Mouse (Mus musculus) cerebellum, adult 11-12 months (tissue): ENCODE results near the gene Exoc6.

ENCODE experiments used
- DNase-seq: peaks from one replicate; pipeline ENCODE4 v3.0.0; 2022

The Exoc6 gene

DNA sequence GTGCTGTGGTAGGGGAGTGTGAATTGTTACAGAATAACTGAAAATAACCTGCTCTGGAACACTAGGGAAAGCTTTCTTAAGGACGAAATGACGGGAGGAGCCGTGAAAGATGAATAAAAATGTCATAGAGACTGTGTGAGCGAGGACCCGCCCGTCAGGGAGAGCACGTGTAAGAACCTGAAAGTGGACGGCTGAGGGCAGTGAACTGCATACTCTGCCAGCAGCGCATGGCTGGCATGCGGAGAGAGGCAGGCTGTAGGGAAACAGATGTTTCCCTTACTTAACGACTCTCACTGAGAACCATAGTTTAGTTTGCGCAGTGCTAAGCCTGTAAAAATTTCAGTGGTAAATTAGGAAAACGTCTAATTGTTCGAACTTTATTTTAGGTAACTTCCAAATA lies 35.0 kb downstream of the Exoc6 start:
- DNase-seq: no peak

DNA sequence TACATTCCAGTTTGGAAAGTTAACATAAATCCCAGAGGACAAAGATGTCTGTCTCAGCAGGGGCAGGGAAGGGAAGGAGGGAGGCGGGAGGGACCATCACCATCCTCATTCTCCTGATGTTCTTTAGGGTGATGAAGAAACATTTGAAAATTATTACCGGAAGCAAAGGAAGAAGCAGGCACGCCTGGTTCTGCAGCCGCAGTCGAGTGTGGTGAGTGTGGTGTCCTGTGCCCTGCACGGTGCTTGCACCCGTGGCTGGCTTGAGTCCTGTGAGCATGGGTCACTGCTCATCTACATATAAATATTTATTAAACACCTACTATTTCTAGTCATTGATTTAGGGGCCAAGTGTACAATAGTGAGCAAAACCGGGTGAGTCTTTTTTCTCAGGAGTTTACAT lies 35.5 kb downstream of the Exoc6 start:
- DNase-seq: no peak

DNA sequence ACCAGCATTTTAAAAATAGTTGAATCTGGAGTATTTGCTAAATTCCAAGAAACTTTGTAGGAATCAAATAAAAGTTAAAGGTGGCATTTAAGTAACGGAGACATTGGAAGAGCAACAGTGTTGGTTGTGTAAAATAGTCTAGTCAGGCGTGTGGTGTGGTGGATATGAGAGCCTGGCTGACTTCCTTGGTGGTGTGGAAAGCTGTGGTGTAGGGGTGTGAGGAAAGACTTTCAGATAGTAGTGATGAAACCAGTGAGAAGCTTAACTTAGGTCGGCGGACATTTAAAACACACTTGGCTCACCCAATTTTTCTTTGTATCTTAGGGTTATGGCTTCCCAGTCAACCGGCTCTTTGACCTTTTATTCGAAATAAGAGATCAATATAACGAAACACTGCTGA lies 40.3 kb downstream of the Exoc6 start:
- no peak for DNase-seq

DNA sequence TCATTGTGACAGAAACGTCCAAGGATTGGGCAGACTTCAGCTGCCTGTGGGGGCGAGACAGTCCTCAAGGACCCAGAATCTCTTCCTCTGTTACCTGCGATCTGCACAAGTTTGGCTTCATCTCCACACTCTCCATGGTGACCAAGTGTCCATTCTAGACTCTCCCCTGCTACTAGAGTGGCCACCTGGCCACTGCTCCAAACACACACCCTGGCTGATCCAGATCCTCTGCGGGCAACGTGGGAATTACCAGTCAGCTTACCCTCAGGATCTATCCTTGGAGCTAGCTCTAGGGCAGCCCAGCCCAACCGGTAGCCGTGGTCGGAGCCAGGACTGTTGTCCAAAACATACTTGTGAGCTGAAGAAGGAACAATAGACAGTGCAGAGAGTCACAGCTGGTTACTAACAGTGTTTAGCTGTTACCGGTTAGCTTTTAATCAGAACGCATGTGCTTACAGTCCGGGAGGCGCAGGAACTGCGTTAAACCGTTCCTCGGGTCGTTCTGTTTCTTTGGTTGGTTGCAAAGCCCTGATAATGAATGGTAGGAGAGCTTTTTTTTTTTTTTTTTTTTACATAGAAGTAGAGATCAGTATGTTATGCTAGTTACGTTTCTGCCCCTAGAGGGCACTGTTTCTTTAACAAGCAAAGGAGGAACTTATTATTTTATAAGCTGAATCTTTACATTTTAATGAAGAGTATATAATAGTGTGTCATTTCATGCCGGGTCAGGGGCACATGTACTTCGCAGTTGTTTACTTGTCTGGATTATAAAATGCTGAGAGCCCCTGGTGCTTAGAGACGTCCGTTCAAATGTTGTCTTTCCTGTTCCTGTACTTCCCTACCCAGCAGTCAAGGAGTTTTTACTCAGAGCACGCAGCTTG lies 52.0 kb downstream of the Exoc6 start:
- no peak for DNase-seq

DNA sequence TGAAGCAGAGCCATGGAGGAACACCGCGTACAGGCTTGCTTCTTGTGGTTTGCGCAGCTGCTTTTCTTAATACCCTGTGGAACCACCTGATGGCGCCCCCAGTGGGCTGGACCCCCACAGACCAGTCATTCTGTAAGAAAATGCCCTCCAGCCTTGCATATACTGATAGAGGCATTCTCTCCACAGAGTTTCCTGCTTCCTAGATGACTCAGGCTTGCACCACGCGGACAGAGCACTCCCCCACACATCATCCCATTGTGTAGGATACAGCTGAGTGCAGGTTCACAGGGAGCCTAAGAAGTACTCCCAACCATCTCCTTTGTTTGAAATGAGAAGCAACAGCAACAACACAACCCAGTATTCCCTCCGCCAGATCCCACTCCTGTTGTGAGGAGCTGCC lies 59.8 kb downstream of the Exoc6 start:
- no peak for DNase-seq

DNA sequence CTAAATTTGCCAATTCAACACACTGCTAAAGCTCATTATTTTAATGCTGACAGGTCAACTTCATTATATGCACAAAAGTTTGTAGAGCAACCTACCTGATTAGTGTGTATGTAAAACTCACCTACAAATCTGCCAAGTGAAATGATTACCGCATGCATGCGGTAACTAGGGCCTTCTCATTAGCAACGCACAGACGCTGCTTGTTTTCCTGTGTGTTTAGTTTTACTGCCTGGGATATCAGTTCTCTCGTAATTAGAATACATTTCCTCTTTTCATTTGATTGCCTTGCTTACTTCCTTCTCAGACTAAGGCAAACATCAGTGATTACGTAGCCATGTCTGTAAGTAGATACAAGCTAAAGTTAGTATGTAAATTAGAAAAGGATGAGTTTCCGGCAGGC lies 62.7 kb downstream of the Exoc6 start:
- no peak for DNase-seq

DNA sequence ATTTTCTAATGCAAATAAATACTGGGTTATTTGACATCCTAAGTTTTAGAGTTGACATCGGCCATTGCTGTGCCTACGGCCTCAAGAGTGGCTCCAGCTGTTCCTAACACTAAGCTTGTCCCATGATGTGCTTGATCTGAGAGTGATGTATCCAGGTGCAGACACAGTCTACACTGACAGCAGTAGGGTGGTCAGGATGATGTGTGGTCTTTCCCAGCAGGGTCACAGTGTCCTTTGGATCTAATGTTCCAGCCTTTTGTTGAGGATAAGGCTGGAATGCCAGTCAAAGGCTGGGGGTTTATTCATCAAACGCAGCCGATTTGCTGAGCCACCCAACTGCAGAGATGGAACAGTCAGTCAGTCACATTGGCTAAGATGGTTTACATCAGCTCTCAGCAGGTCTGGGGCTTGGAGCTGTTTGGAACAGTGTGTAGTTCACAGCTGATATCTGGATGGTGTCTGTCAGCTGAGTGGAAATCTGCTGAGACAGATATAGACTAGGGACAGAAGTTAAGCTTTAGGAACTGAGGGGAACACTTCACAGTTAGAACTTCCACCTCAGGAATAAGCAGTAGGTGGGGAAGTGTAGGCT lies 64.9 kb downstream of the Exoc6 start:
- DNase-seq: no peak

DNA sequence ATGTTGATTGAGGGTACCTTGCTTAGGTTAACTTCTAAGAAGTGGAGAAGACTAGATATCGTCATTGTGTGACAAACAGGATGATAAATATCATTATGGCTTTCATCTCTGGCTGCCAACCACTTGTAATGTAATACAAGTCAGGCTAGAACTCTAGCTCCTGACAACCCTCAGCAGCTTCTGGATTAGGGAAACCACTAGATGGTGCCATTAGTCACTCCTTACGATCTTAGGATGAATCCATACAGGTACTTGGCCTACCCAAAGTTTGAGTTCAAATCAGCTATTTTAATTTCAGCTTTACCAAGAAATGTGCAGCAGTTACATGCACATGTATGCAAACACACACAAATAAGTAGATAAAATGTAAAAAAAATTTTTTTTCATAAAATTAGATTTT lies 97.8 kb downstream of the Exoc6 start:
- DNase-seq: no peak

DNA sequence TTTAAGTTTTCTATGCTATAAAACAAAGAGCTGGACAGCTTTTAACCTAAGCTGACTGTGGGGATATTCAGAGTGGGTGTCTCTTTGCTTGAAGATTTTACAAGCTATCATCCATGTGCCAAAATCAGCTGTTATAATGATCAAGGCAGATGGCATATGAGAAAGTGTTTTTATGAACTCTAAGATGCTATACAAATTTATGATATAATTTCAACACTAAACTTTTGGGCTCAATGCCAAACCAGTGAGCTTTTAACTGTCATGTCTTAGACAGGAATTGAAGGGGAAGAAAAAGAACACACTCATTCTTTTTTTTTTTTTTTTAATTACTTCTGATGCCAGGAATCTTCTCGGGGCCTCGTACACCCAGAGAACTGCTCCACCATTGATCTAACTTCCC lies 100.3 kb downstream of the Exoc6 start:
- DNase-seq: no peak

DNA sequence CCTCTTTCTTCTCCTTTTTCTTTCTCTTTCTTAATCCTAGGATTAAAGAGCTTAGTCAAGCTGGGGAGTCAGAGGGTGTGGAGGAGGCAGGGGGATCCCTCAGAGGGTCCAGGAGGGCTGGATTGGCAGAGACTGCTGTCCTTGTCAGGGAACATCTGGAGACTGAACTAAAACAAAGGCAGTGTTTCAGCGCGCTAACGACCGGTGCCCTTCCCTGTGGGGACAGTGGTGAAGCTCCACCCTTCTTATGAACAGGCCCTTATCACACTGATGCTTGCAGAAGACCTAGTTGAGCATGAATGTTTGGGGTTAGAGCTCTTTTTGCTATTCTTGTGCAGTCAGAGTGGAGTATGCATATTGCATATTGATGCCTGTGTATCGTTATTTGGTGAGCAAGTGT lies 103.8 kb downstream of the Exoc6 start:
- DNase-seq: no peak

DNA sequence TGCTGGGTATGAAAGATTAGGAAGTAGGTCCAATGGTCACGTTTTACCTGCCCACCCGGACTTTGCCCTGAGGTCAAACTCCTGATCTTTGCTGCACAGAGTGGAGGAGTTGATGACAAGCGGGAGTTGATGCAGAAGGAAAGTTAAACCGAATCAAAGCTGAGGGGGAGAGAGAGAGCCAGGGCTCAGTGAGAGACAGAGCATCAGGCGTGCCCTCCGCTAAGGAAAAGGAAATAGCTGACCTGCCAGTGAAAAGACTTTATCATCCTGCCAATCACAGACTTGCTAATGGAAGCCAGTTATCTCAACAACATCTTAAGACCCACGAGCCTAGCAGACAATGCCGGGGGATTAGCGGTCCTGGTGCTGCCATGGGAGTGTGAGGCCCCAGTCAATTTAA lies 106.2 kb downstream of the Exoc6 start:
- no peak for DNase-seq

DNA sequence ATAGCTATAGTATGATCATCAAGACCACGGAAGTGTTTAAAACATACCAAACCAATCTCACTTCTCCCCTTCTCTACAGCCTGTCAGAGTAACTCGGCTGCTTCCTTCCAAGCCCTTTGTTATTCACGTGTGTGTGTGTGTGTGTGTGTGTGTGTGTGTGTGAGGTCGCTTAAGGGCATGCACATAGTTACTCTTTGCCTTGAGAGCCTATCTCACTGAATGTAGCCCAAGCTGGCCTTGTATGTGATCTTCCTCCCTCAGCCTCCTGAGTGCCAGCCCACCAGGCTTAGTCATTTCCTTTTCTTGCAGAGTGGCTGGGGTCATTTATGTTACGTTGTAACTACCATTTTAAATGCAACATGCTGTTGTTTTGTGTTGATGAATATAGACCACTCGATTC lies 115.0 kb downstream of the Exoc6 start:
- no peak for DNase-seq

DNA sequence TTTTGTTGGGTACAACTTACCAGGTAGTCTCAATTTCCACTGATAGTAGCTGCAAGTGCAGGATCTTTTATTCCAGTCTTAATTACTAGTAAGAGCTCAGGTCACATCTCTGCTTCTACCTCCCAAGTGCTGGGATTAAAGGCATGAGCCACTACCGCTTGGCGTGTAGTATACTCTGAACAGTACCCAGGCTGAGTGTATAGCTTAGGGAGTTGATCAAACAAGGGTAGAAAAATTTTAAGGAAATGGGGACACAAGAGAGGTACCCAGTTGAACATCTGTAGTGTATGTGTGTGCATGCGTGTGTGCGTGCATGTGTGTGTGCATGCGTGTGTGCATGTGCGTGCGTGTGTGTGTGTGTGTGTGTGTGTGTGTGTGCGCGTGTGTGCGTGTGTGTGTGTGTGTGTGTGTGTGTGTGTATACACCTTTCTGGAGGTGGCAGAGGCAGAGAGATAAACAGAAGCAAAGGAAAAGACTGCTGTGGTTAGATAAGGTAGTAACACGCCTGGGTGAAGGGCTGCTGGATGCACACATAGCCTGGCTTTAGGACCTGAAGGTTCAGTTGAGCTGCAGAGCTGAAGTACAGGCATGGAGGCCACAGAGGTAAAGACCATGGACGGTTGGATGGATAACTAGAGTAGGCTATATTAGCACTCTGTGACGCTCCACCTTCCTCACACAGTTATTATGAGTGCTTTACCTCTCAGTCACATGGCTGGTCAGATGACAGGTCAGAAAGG lies 117.8 kb downstream of the Exoc6 start:
- no peak for DNase-seq

DNA sequence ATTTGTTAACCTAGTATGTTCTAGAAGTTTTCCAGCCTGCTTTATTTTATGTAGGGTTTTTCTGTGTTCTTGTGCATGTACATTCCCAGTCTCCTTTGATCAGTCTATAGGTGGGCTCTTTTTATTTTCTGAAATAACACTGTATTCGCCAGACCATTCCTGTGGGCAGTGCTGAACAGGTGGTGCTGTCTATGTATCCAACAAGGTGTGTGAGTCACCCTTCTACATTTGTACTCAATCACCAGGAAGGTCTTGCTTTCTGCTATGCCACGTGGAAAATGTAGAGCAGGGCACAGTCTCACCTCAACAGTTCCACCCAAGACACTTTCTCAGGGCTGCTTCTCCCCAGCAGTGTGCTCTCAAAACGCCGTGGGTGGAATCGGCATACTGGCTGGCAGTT lies 118.4 kb downstream of the Exoc6 start:
- no peak for DNase-seq

DNA sequence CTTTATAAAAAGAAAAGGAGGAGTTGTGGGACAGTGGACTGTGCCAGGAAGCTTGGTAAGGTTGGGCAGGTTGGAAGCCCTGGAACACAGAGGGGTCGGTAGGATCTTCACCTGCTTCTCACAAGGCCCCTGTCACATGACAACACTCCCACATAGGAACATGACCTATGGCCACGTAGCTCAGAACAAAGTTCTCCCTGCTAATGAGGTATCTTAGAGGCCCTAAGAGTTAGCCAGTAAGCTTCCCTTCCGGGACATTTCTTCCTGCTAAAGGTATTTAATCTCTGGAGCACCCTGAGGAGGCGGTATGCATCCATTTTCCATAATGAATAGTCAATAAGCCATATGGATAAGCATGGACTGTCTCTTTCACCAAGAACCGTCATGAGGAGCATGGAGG lies 119.3 kb downstream of the Exoc6 start:
- DNase-seq: no peak

DNA sequence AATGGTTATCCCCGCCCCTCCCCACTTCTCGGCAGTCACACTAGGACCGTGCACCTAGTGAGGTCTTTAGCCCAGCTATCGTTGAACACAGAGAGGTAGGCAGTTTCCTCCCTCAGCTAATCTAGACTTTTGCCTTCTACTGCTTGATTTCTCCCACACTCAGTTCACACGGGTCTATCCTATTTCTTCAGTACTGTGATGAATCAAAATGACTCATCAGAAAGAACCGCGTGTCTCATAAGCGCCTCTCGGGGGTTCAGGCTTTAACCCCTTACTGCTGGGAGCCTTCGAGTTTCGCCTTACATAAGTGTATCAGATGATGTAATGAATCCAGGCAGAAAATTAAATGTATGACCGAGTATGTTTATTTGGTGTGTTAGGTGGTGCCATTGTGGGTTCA lies 123.2 kb downstream of the Exoc6 start:
- no peak for DNase-seq

DNA sequence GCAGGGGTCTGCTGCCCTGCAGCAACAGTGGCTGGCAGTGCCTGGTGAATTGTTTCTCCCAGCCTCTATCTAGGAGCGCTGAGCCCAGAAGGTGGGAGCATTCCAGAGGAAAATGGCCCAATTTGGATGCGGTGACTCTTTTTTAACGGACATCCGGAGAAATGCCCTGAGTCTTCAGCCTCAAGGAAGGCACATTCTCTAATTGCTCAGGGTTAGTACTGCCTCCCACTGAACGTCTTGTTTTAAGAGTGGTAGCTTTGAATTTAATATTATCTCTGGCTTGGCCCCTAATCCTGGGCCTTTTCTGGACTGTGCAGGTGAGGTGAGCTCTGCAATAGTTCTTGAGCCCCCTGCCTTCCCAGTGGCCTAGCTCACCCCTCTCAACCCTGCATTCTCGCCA lies 135.1 kb downstream of the Exoc6 start, which contains the start of gene Cyp26c1:
Cyp26c1 (plus strand) TSS at position 301 of the 400 bp plus-strand sequence.
- DNase-seq: no peak

DNA sequence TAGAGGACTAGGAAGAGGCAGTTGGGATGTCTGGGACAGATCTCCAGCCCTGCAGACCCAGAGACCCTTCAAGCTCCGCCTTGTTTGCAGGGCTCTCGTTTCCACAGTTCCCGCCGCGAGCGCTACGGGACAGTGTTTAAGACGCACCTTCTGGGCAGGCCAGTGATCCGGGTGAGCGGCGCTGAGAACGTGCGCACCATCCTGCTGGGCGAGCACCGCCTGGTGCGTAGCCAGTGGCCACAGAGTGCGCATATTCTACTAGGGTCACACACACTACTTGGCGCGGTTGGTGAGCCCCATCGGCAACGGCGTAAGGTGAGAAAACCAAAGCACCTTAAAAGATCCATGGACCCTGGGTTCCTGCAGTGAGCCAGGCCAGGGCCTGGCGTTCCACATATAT lies 136.1 kb downstream of the Exoc6 start:
- DNase-seq: no peak

DNA sequence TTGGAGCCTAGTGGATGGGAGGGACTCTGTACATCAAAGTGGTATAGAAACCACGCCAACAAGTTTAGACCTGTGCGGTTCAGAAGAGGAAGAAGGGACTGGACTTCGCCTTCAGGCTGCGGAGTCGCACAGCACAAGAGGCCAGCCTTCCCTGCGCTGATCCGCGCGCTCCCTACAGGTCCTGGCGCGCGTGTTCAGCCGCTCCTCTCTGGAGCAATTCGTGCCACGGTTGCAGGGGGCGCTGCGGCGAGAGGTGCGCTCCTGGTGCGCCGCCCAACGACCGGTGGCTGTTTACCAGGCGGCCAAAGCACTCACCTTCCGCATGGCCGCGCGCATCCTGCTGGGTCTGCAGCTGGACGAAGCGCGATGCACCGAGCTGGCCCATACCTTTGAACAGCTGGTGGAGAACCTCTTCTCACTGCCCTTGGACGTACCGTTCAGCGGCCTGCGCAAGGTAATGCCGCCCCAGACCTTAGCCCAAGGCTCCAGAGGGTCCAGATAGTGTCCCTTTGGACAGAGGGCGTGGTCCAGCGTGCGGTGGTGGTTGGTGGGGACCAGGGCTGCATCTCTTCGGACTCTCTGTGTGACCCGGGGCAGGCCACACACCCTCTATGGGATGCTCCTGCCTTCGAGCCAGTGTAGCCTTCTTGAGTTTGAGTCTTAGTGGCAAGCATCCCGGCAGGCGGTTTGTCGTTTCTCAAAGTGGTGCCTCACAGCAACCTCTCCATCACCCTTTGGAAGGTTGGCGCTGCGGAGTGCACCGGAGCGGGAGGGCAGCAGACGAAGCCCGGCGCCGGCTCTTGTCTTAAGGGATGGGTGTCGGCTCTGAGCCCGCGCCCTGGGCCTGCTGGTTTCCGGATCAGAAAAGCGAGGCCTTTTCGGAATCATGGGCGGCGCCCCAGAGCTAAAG lies 137.0 kb downstream of the Exoc6 start:
- DNase-seq: no peak

DNA sequence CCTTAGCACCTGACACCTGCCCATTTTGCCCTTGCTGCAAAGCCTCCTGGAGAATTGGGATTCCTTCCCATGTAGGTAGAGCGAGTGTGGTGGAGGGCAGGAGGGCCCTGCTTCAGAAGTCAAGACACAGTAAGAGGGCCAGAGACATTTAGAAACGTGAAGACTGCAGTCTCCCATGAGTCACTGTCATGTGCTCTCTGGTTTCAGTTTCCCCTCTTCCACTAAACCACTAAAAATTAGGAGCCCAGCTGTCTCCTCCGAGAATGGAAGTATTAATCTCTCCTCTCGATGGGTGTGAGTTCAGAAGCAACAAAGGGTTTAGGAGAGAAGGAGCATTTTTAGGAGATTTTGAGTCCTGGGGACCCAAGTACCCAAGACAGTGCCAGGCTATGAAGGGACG lies 139.3 kb downstream of the Exoc6 start:
- no peak for DNase-seq

DNA sequence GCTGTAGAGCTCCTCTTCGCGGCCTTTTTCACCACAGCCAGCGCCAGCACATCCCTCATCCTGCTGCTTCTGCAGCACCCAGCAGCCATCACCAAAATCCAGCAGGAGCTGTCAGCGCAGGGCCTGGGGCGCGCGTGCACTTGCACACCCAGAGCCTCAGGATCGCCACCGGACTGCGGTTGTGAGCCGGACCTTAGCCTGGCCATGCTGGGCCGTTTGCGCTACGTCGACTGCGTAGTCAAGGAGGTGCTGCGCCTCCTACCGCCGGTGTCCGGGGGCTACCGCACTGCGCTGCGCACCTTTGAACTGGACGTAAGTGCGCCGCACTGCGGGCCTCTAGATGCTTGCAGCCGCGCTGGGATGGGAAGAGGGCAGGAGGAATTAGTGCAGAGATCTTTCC lies 140.5 kb downstream of the Exoc6 start:
- no peak for DNase-seq

DNA sequence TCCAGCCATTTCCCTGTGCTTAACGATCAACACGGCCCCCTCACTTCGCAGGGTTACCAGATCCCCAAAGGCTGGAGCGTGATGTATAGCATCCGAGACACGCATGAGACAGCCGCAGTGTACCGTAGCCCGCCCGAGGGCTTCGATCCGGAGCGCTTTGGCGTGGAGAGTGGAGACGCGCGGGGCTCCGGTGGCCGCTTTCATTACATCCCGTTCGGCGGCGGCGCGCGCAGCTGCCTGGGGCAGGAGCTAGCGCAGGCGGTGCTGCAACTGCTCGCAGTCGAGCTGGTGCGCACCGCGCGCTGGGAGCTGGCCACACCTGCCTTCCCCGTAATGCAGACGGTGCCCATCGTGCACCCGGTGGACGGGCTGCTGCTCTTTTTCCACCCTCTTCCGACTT lies 142.7 kb downstream of the Exoc6 start:
- no peak for DNase-seq

DNA sequence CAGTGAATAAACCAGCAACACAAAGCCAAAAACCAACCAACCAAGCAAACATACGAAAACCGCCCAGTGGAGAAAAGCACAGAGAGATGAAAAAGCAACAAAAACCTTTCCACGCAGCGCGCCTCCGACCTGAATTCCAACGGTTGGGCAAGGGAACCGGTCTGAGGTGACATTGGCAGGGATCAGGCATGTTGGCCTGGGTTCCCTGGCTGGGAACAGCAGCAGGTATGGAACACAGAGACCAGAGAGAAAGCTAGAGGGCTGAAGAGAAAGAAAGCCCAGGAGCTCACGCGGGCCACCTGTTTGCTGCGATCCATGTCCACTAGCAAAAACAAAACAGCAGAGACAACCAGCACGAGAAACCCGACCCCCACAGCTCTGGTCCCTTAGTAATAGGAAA lies 144.9 kb downstream of the Exoc6 start:
- DNase-seq: no peak
